Mouse (Mus musculus) midbrain, embryonic 14.5 days (tissue): ENCODE measurements at regions not wholly inside any gene's neighbourhood (a gene's known extent, or its start where the extent isn't known, plus 50 kb on each side); places are given as distances from the start of the nearest gene placed in this dataset.

Source experiments
- ATAC-seq: fragments of 200-750 bp; cut with Nextera tagmentation; 2 replicates; pipeline ENCODE4 v1.8.0; 2017; ENCODE audit warnings: moderate number of reproducible peaks, moderate library complexity; ENCODE audit not compliant: low FRiP score, low TSS enrichment
- DNase-seq: peaks from one replicate; pipeline ENCODE4 v3.0.0-alpha.2; 2015
- H3K27ac ChIP-seq: fragments of 300-500 bp; sonication (generic); replicated peaks from 2 replicates; pipeline ENCODE4 v1.5.1; 2014; ENCODE audit warnings: mild to moderate bottlenecking, low read depth, low read length, moderate library complexity
- H3K27me3 ChIP-seq: fragments of 300-500 bp; sonication (generic); 2 replicates; pipeline ENCODE4 v1.6.1; 2014; ENCODE audit warnings: low read length, control low read depth, mixed read lengths; ENCODE audit not compliant: control insufficient read depth, insufficient read depth
- H3K36me3 ChIP-seq: fragments of 300-500 bp; sonication (generic); 2 replicates; pipeline ENCODE4 v1.6.1; 2014; ENCODE audit warnings: low read length, control low read depth; ENCODE audit not compliant: control insufficient read depth, insufficient read depth
- H3K4me1 ChIP-seq: fragments of 300-500 bp; sonication (generic); 2 replicates; pipeline ENCODE4 v1.6.1; 2014; ENCODE audit warnings: mild to moderate bottlenecking, antibody characterized with exemption, low read length, control low read depth; ENCODE audit not compliant: control insufficient read depth, insufficient read depth
- H3K4me2 ChIP-seq: fragments of 300-500 bp; sonication (generic); 2 replicates; pipeline ENCODE4 v1.6.1; 2014; ENCODE audit warnings: mild to moderate bottlenecking, low read length, moderate library complexity
- H3K4me3 ChIP-seq: fragments of 300-500 bp; sonication (generic); replicated peaks from 2 replicates; pipeline ENCODE4 v1.5.1; 2014; ENCODE audit warnings: low read depth, low read length
- H3K9ac ChIP-seq: fragments of 300-500 bp; sonication (generic); replicated peaks from 2 replicates; pipeline ENCODE4 v1.6.1; 2014; ENCODE audit warnings: mild to moderate bottlenecking, low read length, moderate library complexity
- H3K9me3 ChIP-seq: fragments of 300-500 bp; sonication (generic); 2 replicates; pipeline ENCODE4 v1.6.1; 2016; ENCODE audit warnings: low read length, control low read depth, mixed read lengths; ENCODE audit not compliant: control insufficient read depth
- WGBS: fragments of 180-500 bp; shearing (Covaris S2); extraction: QIAGEN DNeasy Blood & Tissue Kit; methylation state at CpG from one replicate; pipeline ENCODE4 v1.1.7; 2014; 5-methylcytosine and 5-hydroxymethylcytosine counted together

DNA sequence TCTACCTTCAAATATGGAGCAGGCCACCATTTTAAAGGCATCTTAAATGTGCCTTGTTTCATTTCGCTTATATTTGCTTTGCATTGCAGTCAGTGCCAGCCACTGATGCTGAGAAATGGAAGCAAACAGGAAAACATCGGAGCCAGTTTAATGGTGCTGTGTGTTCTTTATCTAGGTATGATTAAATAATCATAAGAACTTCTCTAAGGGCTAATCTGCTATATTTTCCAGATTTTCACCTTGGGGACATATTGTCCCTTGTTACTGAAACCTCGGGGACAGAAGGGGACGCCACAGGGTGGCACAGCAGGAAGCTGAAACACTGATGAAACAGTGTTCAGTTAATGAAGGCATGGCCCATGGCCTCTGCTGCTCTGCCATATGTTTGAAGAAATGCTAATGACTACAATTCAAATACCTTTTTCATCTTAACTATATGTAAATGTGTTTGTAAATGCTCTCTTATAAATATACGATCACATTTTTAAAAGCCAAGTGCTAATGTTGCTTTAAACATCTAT, 562.6 kb downstream of the Etv1 start:
- H3K9ac ChIP-seq: no peak overlapping the region
- H3K4me2 ChIP-seq: no peak overlapping the region
- H3K4me3 ChIP-seq: no peak overlapping the region
- no peak overlapping the region for H3K27ac ChIP-seq
- H3K4me1 ChIP-seq: no peaks in the 10 kb centered on the region
- no peak for ATAC-seq
- H3K36me3 ChIP-seq: no peaks in the 10 kb centered on the region
- H3K9me3 ChIP-seq: no peaks in the 10 kb centered on the region
- peak; percentile 8 for DNase-seq
- WGBS: 74% methylated on average over 5 of the region's 5 CpGs
- no peaks in the 10 kb centered on the region for H3K27me3 ChIP-seq

DNA sequence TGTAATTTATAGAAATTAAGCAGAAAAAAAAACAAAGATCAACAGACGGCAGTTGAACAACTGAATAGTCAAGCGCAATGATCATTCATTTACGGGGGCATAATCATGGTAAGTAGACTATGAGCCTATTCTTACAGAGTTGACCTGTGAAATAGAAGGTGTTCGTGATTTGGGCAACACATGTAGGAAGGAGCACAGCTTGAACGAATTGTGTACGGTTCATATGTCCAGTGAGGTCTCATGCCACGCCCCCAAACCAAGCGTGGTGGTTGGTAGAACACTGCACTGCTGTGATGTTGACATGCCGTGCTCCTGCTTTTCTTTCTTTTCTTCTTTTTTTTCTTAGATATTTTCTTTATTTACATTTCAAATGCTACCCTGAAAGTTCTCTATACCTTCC, 563.1 kb downstream of the Etv1 start:
- 88% methylated on average over 9 of the region's 9 CpGs for WGBS
- no peak for DNase-seq
- H3K4me1 ChIP-seq: no peaks in the 10 kb centered on the region
- ATAC-seq: no peak
- H3K4me3 ChIP-seq: no peak overlapping the region
- no peaks in the 10 kb centered on the region for H3K36me3 ChIP-seq
- H3K9me3 ChIP-seq: no peaks in the 10 kb centered on the region
- H3K4me2 ChIP-seq: no peak overlapping the region
- H3K9ac ChIP-seq: no peak overlapping the region
- H3K27ac ChIP-seq: no peak overlapping the region
- no peaks in the 10 kb centered on the region for H3K27me3 ChIP-seq

DNA sequence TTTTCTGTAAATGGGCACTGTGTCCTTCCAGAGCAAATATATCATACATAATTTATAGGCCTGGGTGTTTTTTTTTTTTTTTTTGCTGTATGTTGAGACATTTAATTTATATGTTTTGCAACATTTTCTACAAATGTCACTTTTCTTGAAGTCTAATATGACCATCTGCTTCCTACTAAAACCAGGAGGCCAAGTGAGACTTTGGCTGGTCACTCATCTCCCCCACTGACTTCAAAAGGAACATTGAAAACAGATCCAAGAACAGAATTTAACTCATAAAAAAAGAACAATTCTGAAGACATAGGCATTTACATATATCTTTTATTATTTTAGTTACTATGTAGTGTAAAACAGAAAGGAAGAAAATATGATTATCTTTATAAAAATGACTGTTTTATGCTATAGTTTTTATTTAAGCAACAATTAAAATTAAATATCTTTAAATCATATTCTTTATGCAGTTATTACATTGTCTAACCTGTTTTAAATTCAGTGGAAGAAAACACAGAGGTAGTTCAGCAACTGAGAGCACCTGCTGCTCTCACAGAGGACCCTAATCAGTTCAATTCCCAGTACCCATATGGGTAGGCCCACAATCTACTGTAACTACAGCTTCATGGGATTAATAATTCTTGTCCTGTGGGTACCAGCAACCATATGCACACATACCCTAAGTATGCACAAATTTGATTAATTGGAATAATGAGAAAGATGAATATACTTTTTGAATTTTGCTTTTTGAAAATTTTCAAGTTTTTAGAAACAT, 592.5 kb downstream of the Etv1 start:
- Histone ChIP-seq H3K36me3 (no peaks in the 10 kb centered on the region), H3K4me1 (no peaks in the 10 kb centered on the region), H3K4me3 (no peak overlapping the region), H3K9ac (no peak overlapping the region), H3K27ac (no peak overlapping the region), H3K4me2 (no peak overlapping the region), H3K9me3 (no peaks in the 10 kb centered on the region; the same call in 1 of the 2 replicates), H3K27me3 (no peaks in the 10 kb centered on the region)
- no peak for DNase-seq
- no peak for ATAC-seq

DNA sequence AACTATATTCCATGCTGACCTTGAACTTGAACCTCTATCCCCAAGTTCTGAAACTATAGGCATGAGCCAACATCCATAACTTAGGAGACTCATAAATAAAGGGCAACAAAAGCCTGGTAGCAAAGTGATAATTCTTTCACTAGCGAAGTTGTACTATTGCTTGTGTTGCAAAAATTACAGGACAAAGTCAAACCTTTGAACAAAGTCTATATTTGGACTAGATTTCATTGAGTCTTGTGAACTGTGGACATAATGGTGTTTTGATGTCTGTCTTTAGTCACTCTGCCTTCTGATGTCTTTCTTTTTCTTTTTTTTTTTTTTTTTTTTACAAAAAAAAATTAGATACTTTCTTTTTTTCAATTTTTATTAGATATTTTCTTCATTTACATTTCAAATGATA, 594.5 kb downstream of the Etv1 start:
- H3K9ac ChIP-seq: no peak overlapping the region
- no peaks in the 10 kb centered on the region for H3K36me3 ChIP-seq
- WGBS: 96% methylated on average over 1 of the region's 1 CpGs
- H3K4me2 ChIP-seq: no peak overlapping the region
- no peaks in the 10 kb centered on the region for H3K4me1 ChIP-seq
- H3K27me3 ChIP-seq: no peaks in the 10 kb centered on the region
- ATAC-seq (no peak), DNase-seq (no peak)
- no peak overlapping the region for H3K4me3 ChIP-seq
- no peaks in the 10 kb centered on the region; the same call in 1 of the 2 replicates for H3K9me3 ChIP-seq
- no peak overlapping the region for H3K27ac ChIP-seq
